Mouse (Mus musculus) cerebellum, adult 2 months (tissue): Measurements from ENCODE around the gene Morc4.

ENCODE experiments used
- CTCF ChIP-seq: fragments of 200-500 bp; IDR thresholded peaks from 2 replicates; pipeline ENCODE4 v1.5.1; 2011; ENCODE audit warnings: low read depth, mild to moderate bottlenecking, control low read depth, low read length, moderate library complexity, borderline replicate concordance; ENCODE audit not compliant: insufficient read depth
- POLR2A ChIP-seq: fragments of 200-500 bp; IDR thresholded peaks from 2 replicates; pipeline ENCODE4 v1.6.1; 2011; ENCODE audit warnings: low read length, control low read depth, borderline replicate concordance; ENCODE audit not compliant: insufficient read depth

GRCm38 (mm10) chrX:139841091-139841490 lies 30.4 kb downstream of the Morc4 start:
- TF ChIP-seq POLR2A (no peak), CTCF (no peak)
